Mouse (Mus musculus) E14TG2a.4 (cell line): ENCODE data around the gene Rnf168.

Experiments
- CTCF ChIP-seq: conservative IDR thresholded peaks from 2 replicates; pipeline ENCODE4 v1.5.1; 2014; ENCODE audit warnings: low read length
- POU5F1 ChIP-seq: IDR thresholded peaks from 2 replicates; pipeline ENCODE4 v1.6.1; 2014; ENCODE audit warnings: low read length, borderline replicate concordance

GRCm38 (mm10) chr16:32275830-32276229, 1.4 kb upstream of the Rnf168 start:
- TF ChIP-seq POU5F1 = no peak
- no peak for TF ChIP-seq CTCF
